Mouse (Mus musculus) large intestine, adult 2 months (tissue): ENCODE measurements around the gene Selenoi. TPM values are rescaled to one million over a fixed set of nuclear protein-coding genes. Genes with fewer than 3 reads are reported as not detected.
"Not testable (repeated sequence)": the region's sequence is repeated elsewhere in the genome, so short reads cannot be mapped to it uniquely, and the experiment has no call there.

ENCODE experiments used
- DNase-seq: peaks from one replicate; pipeline ENCODE4 v3.0.0-alpha.2; 2012; ENCODE audit warnings: low read depth, low spot score
- WGBS: fragments of 180-500 bp; shearing (Covaris S2); methylation state at CpG from one replicate; pipeline ENCODE4 v1.1.7; 2018; 5-methylcytosine and 5-hydroxymethylcytosine counted together
- polyA plus RNA-seq: library from polyadenylated mRNA; depleted of rRNA; stranded (reverse); fragments of >200 nt; gene quantifications from 2 replicates; pipeline ENCODE4 v1.2.3, GENCODE M21; 2012; rRNA removed

Selenoi gene
- polyA plus RNA-seq, result 44.8 and 103 TPM in 2 replicates

- 6% methylated on average over 71 of the region's 71 CpGs for whole genome bisulfite sequencing
- peak; percentile 85 for DNase-seq
These were observed at the start of gene Selenoi for GRCm38 (mm10) chr5:30232271-30232971. TSS of gene Selenoi (plus strand) at chr5:30232581.

- WGBS, result 88% methylated on average over 12 of the region's 12 CpGs
- no peak for DNase-seq
These were observed 44.5 kb upstream of the Selenoi start for GRCm38 (mm10) chr5:30187687-30188485.

- whole genome bisulfite sequencing, result 28% methylated on average over 1 of the region's 1 CpGs
- DNase-seq, result no peak
These were observed 39.9 kb upstream of the Selenoi start for GRCm38 (mm10) chr5:30192452-30192851.

- 79% methylated on average over 5 of the region's 5 CpGs for WGBS
- DNase-seq, result no peak
These were observed 37.0 kb upstream of the Selenoi start for GRCm38 (mm10) chr5:30195340-30195739.

GRCm38 (mm10) chr5:30198257-30198656 is 34.1 kb upstream of the Selenoi start:
- WGBS, result 61% methylated on average over 7 of the region's 7 CpGs
- DNase-seq, result no peak

GRCm38 (mm10) chr5:30201521-30201920 is 30.9 kb upstream of the Selenoi start:
- DNase-seq, result no peak
- WGBS, result 30% methylated on average over 5 of the region's 5 CpGs

GRCm38 (mm10) chr5:30202221-30202620 is 30.2 kb upstream of the Selenoi start:
- no peak for DNase-seq
- WGBS, result 79% methylated on average over 7 of the region's 7 CpGs

- no peak for DNase-seq
- 84% methylated on average over 10 of the region's 10 CpGs for WGBS
These were observed 29.0 kb upstream of the Selenoi start for GRCm38 (mm10) chr5:30203216-30203885.

GRCm38 (mm10) chr5:30204441-30204840 is 27.9 kb upstream of the Selenoi start:
- 33% methylated on average over 1 of the region's 1 CpGs for WGBS
- no peak for DNase-seq

GRCm38 (mm10) chr5:30205034-30205433 is 27.3 kb upstream of the Selenoi start:
- DNase-seq, result no peak
- WGBS, result 68% methylated on average over 3 of the region's 3 CpGs

GRCm38 (mm10) chr5:30205493-30205892 is 26.9 kb upstream of the Selenoi start, which contains the start of gene Adgrf3:
TSS of gene Adgrf3 (minus strand) at chr5:30205722.
- DNase-seq, result no peak
- WGBS, result 55% methylated on average over 5 of the region's 5 CpGs

GRCm38 (mm10) chr5:30207276-30207675 is 25.1 kb upstream of the Selenoi start:
- WGBS, result 62% methylated on average over 6 of the region's 6 CpGs
- DNase-seq, result no peak

- WGBS, result 89% methylated on average over 5 of the region's 5 CpGs
These were observed 21.6 kb upstream of the Selenoi start for GRCm38 (mm10) chr5:30210758-30211157.

GRCm38 (mm10) chr5:30214889-30215288 is 17.5 kb upstream of the Selenoi start:
- 5% methylated on average over 4 of the region's 4 CpGs for WGBS
- no peak for DNase-seq

More at GRCm38 (mm10) chr5:30210758-30211157, 21.6 kb upstream of the Selenoi start:
- not testable (repeated sequence) for DNase-seq

- 52% methylated on average over 5 of the region's 5 CpGs for WGBS
- DNase-seq, result no peak
These were observed 16.4 kb upstream of the Selenoi start for GRCm38 (mm10) chr5:30215970-30216369.

- no peak for DNase-seq
- whole genome bisulfite sequencing, result 90% methylated on average over 2 of the region's 2 CpGs
These were observed 12.7 kb upstream of the Selenoi start for GRCm38 (mm10) chr5:30219715-30220114.

GRCm38 (mm10) chr5:30220666-30221065 is 11.7 kb upstream of the Selenoi start:
- 64% methylated on average over 8 of the region's 8 CpGs for WGBS

GRCm38 (mm10) chr5:30222681-30223080 is 9.7 kb upstream of the Selenoi start:
- WGBS, result 96% methylated on average over 8 of the region's 8 CpGs
- no peak for DNase-seq

More at GRCm38 (mm10) chr5:30220666-30221065, 11.7 kb upstream of the Selenoi start:
- DNase-seq, result no peak

- WGBS, result 71% methylated on average over 4 of the region's 4 CpGs
- DNase-seq, result no peak
These were observed 1.5 kb upstream of the Selenoi start for GRCm38 (mm10) chr5:30230901-30231300.

- WGBS, result 9% methylated on average over 16 of the region's 16 CpGs
- peak; percentile 59 for DNase-seq
These were observed 500 bp upstream of the Selenoi start for GRCm38 (mm10) chr5:30231891-30232270.
